Mouse (Mus musculus) Patski (cell line): ENCODE data around the gene Sh3bgrl3. TPM values are rescaled to one million over a fixed set of nuclear protein-coding genes. Genes with fewer than 3 reads are reported as not detected.

Experiments
- ATAC-seq: fragments of 100-300 bp; one replicate; pipeline ENCODE4 v1.8.0; 2021
- CTCF ChIA-PET: fragments of 350-600 bp; sonication (Branson Sonifier 250); formaldehyde crosslinking; loops from one replicate; lab custom pipeline; 2022; ENCODE audit warnings: inconsistent platforms; lab: Charles Lee
- POLR2A ChIA-PET: fragments of 350-600 bp; sonication (Branson Sonifier 250); formaldehyde crosslinking; loops from one replicate; lab custom pipeline; 2022; ENCODE audit warnings: antibody characterized with exemption, inconsistent platforms; lab: Charles Lee
- DNase-seq: peaks from one replicate; pipeline ENCODE4 v3.0.0-alpha.2; 2011; ENCODE audit warnings: low read depth, low spot score
- H3K27me3 ChIP-seq: fragments of 371-371 bp; one replicate; pipeline ENCODE4 v1.5.1; 2021
- CTCF ChIP-seq: fragments of 100-300 bp; IDR thresholded peaks from one replicate; pipeline ENCODE4 v1.5.1; 2021
- in situ Hi-C: fragments of 300-500 bp; cut with MboI; formaldehyde crosslinking; loops from 3 replicates; pipeline ENCODE4 v1.11.1; 2018; ENCODE audit warnings: low pct_unique_long_range_greater_than_20kb, mixed read lengths
- polyA plus RNA-seq: library from polyadenylated mRNA; unstranded; gene quantifications from one replicate; pipeline ENCODE4 v1.2.3, GENCODE M21; 2021

Sh3bgrl3 gene
- polyA plus RNA-seq, 1 experiment from 2014 or later: 207 TPM

DNA sequence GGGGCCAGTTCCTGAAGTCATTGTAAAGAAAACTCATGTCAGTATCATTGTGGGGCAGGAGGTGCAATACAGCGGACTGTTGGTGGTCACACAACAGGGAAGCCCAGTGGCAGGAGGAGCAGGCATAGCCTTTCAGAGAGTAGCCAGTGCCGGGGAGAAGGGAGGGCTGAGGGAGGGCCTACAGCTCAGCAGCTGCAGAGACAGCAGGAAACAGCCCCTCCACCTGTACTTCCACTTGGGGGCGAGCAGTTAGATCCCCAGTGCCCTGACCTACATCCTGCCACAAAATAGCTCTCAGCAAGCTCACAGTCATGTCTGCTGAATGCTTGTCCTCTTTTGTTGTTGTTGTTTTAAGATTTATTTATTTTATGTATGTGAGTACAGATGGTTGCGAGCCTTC lies 7.0 kb downstream of the Sh3bgrl3 start:
- no peak for ATAC-seq
- no peak for TF ChIP-seq CTCF
- CTCF ChIA-PET: no interaction called here
- POLR2A ChIA-PET: interaction anchor here (0.7 to 0.9 kb wide), 2 partner anchors 24 to 27 kb away, joined by 3 to 4 read pairs; partner anchors contain the start of gene Cd52
- H3K27me3 ChIP-seq: no peaks in the 10 kb centered on the region
- in situ Hi-C loops: no loop called here
- DNase-seq: no peak

- TF ChIP-seq CTCF: no peak
- POLR2A ChIA-PET: interaction anchor here (0.7 kb wide), 1 partner anchor 23 kb away, joined by 3 read pairs; no protein-coding TSS in a partner anchor
- no peak for DNase-seq
- CTCF ChIA-PET: no interaction called here
- in situ Hi-C loops: no loop called here
- no peak for ATAC-seq
- H3K27me3 ChIP-seq: no peaks in the 10 kb centered on the region
These were observed 7.7 kb downstream of the Sh3bgrl3 start for GRCm38 (mm10) chr4:134120916-134121315.

- POLR2A ChIA-PET: no interaction called here
- H3K27me3 ChIP-seq: no peaks in the 10 kb centered on the region
- no peak for DNase-seq
- no peak for ATAC-seq
- CTCF ChIA-PET: no interaction called here
- TF ChIP-seq CTCF: no peak
- in situ Hi-C loops: no loop called here
These were observed 8.3 kb downstream of the Sh3bgrl3 start for GRCm38 (mm10) chr4:134120192-134120805.

DNA sequence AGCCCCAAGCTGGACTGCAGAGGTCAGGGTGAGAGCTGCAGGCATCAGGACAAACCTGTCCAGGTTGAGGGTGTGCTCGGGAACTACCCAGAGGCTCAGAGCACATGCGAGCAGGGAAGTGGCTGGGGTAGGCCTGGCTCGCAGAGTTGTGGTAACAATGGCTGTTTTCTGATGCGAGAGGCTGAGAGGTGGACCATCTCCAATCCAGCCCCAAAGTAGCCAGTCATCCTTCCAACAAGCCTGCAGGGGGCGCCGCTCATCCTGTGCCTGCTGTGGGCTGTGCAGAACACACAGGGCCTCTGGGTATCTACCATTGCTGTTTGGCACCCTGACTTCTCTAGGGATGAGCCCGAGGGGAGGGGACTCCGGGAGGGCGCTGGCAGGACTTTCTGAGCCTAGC lies 8.9 kb downstream of the Sh3bgrl3 start:
- ChIA-PET POLR2A (no interaction called here), CTCF (no interaction called here)
- in situ Hi-C loops: no loop called here
- no peak for TF ChIP-seq CTCF
- ATAC-seq (no peak), DNase-seq (no peak)
- H3K27me3 ChIP-seq: no peaks in the 10 kb centered on the region

GRCm38 (mm10) chr4:134119042-134119441 lies 9.5 kb downstream of the Sh3bgrl3 start:
- no peak for ATAC-seq
- H3K27me3 ChIP-seq: no peaks in the 10 kb centered on the region
- in situ Hi-C loops: no loop called here
- CTCF ChIA-PET: no interaction called here
- POLR2A ChIA-PET: no interaction called here
- no peak for TF ChIP-seq CTCF
- no peak for DNase-seq

GRCm38 (mm10) chr4:134118126-134118800 lies 10.3 kb downstream of the Sh3bgrl3 start:
- in situ Hi-C loops: no loop called here
- TF ChIP-seq CTCF: no peak
- ATAC-seq (no peak), DNase-seq (no peak)
- no peaks in the 10 kb centered on the region for H3K27me3 ChIP-seq
- ChIA-PET CTCF (no interaction called here), POLR2A (no interaction called here)

DNA sequence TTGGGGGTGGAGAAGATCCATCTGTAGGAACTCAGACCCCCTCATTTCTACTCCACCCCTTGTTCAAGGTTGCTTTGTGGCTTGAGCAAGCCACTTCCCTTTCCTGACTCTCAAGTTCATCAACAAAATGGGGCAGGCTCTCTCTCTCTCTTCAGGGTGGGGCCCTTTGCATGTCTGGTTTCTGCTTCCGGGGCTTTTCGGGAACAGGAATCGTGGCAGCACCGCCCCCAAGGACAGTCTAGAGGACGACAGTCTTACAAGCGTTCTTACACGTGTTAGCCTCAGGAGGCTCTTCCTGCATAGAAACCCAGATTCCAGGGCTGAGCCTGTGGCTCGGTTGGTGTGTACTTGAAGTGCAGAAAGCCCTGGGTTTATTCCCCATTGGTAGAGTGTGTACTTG lies 11.6 kb downstream of the Sh3bgrl3 start:
- ATAC-seq: no peak
- no peak for DNase-seq
- ChIA-PET CTCF (no interaction called here), POLR2A (no interaction called here)
- no peak for TF ChIP-seq CTCF
- in situ Hi-C loops: no loop called here
- H3K27me3 ChIP-seq: no peaks in the 10 kb centered on the region

- ChIA-PET CTCF (no interaction called here), POLR2A (no interaction called here)
- H3K27me3 ChIP-seq: no peaks in the 10 kb centered on the region
- TF ChIP-seq CTCF: no peak
- no peak for DNase-seq
- in situ Hi-C loops: no loop called here
- ATAC-seq: no peak
These were observed 12.1 kb downstream of the Sh3bgrl3 start for GRCm38 (mm10) chr4:134116501-134116900.

- no peak for DNase-seq
- in situ Hi-C loops: no loop called here
- no peaks in the 10 kb centered on the region for H3K27me3 ChIP-seq
- no peak for ATAC-seq
- no peak for TF ChIP-seq CTCF
- ChIA-PET POLR2A (no interaction called here), CTCF (no interaction called here)
These were observed 13.1 kb downstream of the Sh3bgrl3 start for GRCm38 (mm10) chr4:134115215-134116144.

GRCm38 (mm10) chr4:134114038-134114437 lies 14.6 kb downstream of the Sh3bgrl3 start:
- in situ Hi-C loops: no loop called here
- ChIA-PET POLR2A (no interaction called here), CTCF (no interaction called here)
- no peak for TF ChIP-seq CTCF
- no peak for ATAC-seq
- H3K27me3 ChIP-seq: no peaks in the 10 kb centered on the region
- no peak for DNase-seq
